Mouse (Mus musculus) embryonic facial prominence, embryonic 14.5 days (tissue): ENCODE measurements around the gene Zbtb38. TPM values are rescaled to one million over a fixed set of nuclear protein-coding genes. Genes with fewer than 3 reads are reported as not detected.
A peak's percentile ranks its signal among the peaks of the same experiment; 100 is the strongest.

Source experiments
- ATAC-seq: fragments of 200-750 bp; cut with Nextera tagmentation; 2 replicates; pipeline ENCODE4 v1.8.0; 2017; ENCODE audit warnings: low read depth, moderate number of reproducible peaks, moderate TSS enrichment
- DNase-seq: peaks from one replicate; pipeline ENCODE4 v3.0.0-alpha.2; 2015; ENCODE audit warnings: low spot score
- H3K27ac ChIP-seq: fragments of 300-500 bp; sonication (generic); replicated peaks from 2 replicates; pipeline ENCODE4 v1.5.1; 2014; ENCODE audit warnings: low read depth, mild to moderate bottlenecking, low read length, moderate library complexity
- H3K27me3 ChIP-seq: fragments of 300-500 bp; sonication (generic); replicated peaks from 2 replicates; pipeline ENCODE4 v1.6.1; 2014; ENCODE audit warnings: low read length; ENCODE audit not compliant: control insufficient read depth, insufficient read depth
- H3K36me3 ChIP-seq: fragments of 300-500 bp; sonication (generic); 2 replicates; pipeline ENCODE4 v1.6.1; 2014; ENCODE audit warnings: low read length, mixed read lengths; ENCODE audit not compliant: control insufficient read depth, insufficient read depth
- H3K4me1 ChIP-seq: fragments of 300-500 bp; sonication (generic); 2 replicates; pipeline ENCODE4 v1.6.1; 2014; ENCODE audit warnings: antibody characterized with exemption, low read length; ENCODE audit not compliant: control insufficient read depth, insufficient read depth
- H3K4me2 ChIP-seq: fragments of 300-500 bp; sonication (generic); 2 replicates; pipeline ENCODE4 v1.6.1; 2014; ENCODE audit warnings: low read depth, mild to moderate bottlenecking, low read length, moderate library complexity, mixed read lengths
- H3K4me3 ChIP-seq: fragments of 300-500 bp; sonication (generic); 2 replicates; pipeline ENCODE4 v1.5.1; 2014; ENCODE audit warnings: low read depth, mild to moderate bottlenecking, low read length
- H3K9ac ChIP-seq: fragments of 300-500 bp; sonication (generic); 2 replicates; pipeline ENCODE4 v1.6.1; 2014; ENCODE audit warnings: low read depth, mild to moderate bottlenecking, low read length, moderate library complexity, mixed read lengths
- H3K9me3 ChIP-seq: fragments of 300-500 bp; sonication (generic); 2 replicates; pipeline ENCODE4 v1.6.1; 2016; ENCODE audit warnings: low read length; ENCODE audit not compliant: control insufficient read depth
- WGBS: fragments of 180-500 bp; shearing (Covaris S2); extraction: QIAGEN DNeasy Blood & Tissue Kit; methylation state at CpG from one replicate; pipeline ENCODE4 v1.1.7; 2014; 5-methylcytosine and 5-hydroxymethylcytosine counted together
- polyA plus RNA-seq: library from polyadenylated mRNA; unstranded; fragments of >200 nt; fragmentation: Nextera tagmentation; extraction: Ambion mirVana; gene quantifications from 2 replicates; pipeline ENCODE4 v1.2.1, GENCODE M21; 2014

Zbtb38 gene
- polyA plus RNA-seq, 1 experiment from 2014 or later, result 18.1 TPM

DNA sequence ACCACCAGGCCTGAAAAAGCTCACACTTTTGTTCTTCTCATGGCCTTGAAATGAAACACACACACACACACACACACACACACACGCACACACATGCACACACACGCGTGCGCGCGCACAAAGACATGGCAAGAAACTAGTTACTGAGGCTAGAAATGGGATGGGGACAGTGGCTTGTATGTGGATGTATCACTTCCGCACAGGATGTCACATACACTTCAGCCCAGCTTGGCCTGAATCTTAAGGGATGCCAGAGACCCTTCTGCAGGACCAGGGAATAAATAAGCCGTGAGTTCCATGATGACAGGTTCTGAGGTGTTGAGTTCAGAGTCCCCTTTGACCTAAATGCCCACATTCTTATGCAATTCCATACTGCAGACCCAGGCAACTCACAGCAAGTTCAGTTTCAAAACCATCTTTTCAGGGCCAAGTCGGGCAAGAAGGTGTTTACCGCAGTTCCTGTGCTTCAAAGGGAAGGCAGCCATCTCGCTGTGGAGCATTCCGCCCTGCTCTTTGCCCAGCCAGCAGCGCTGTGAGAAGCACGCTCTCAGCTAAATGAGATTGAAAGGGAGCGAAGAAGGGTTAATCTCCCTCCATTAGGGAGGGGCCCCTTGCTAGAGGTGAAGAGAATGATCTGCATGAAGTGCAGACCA lies 11.8 kb downstream of the Zbtb38 start:
- Histone ChIP-seq H3K9me3 (no peaks in the 10 kb centered on the region), H3K4me2 (no peak overlapping the region), H3K27ac (no peak overlapping the region), H3K4me1 (peaks cover 7% of the 10 kb centered on the region; the same call in 1 of the 2 replicates), H3K36me3 (no peaks in the 10 kb centered on the region), H3K4me3 (no peak overlapping the region), H3K9ac (no peak overlapping the region), H3K27me3 (no peaks in the 10 kb centered on the region)
- DNase-seq (no peak), ATAC-seq (no peak)
- WGBS, result 69% methylated on average over 15 of the region's 15 CpGs

DNA sequence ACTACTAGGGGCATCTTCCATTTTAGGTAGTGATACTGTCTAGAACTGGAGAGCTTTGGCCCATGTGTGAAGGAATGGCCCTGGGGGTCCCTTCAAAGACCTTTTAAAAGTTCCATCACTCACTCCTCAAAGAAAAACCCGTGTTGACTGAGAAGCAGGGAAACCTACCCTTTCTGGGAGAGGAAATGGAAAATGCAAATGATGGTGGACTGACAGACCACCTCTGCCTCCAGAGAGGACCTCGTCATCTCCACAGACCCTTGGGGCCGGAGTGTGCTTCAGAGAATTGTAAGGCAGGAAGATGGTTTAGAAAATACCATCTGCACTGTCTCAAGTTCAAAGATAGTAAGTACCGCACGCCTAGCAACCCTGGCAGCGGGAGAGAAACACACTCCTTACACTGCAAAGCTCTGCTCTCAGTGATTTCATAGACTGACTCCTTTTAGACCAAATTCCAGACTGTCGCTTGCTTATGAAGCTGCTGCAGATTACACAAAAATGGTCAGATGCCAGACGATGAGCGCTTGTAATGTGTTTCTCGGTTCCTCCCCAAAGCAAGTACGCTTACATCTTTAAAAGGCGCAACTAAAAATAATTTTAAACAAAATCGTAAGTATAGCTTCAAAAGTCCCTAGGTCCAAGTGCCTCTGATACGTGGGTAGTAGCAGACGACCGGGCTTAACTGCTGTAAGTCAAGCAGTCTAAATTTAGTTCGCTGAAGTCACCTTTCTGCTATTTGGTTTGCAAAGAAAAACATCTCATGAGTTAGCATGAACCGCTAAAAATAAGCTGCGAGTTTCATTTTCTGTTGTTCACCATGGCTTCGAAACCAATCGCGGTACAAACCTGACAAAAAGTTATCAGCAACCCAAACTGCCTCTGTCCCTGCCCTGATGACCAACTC lies 12.6 kb downstream of the Zbtb38 start:
- H3K36me3 ChIP-seq, result no peaks in the 10 kb centered on the region
- ATAC-seq (no peak; the same call in 1 of the 2 replicates), DNase-seq (peak; percentile 57)
- WGBS, result 74% methylated on average over 22 of the region's 22 CpGs
- no peak overlapping the region for H3K4me3 ChIP-seq
- H3K9ac ChIP-seq, result no peak overlapping the region
- H3K27ac ChIP-seq, result peak overlapping the region; percentile 28; the same call in 1 of the 2 replicates
- no peak overlapping the region for H3K4me2 ChIP-seq
- H3K4me1 ChIP-seq, result peaks cover 7% of the 10 kb centered on the region; the same call in 1 of the 2 replicates
- H3K9me3 ChIP-seq, result no peaks in the 10 kb centered on the region
- no peaks in the 10 kb centered on the region for H3K27me3 ChIP-seq

DNA sequence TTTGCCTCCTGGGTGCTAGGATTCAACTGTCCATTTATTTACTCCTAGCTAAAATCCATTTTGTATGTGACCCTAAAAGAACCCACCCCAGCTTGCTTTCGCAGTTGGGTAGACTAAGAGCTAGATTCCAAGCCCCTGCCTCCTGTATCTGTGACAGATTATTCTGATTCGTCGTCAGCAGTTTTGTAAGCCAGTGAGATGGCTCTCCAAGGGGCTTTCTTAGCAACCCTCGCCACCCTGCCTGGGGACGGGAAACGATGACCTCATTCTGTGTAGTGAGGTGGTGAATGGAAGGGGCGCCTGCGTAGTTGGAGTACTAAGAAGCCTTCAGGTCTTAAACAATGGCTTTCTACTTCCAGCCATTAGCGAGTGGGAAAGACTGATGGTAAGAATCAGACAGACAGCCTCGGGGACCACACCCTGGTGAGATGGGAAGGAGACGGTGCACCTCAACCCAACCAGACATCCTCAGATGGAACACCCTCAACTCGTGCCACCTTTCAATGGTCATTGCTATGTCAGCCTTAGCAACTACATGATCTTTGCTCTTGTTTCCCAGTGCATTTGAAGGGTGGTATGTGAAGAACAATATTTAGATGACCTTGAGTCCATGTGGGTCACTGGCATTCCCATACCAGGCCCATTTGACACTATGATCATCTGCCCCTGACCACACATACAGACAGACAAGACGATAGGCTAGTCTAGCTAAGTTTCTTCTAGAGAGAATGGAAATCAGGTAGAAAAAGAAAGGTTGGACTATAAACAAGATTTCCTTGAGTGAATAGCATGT lies 13.9 kb downstream of the Zbtb38 start:
- Histone ChIP-seq H3K9me3 (no peaks in the 10 kb centered on the region), H3K27me3 (no peaks in the 10 kb centered on the region), H3K4me1 (peaks cover 7% of the 10 kb centered on the region; the same call in 1 of the 2 replicates), H3K27ac (no peak overlapping the region), H3K4me3 (no peak overlapping the region), H3K36me3 (no peaks in the 10 kb centered on the region), H3K9ac (no peak overlapping the region), H3K4me2 (no peak overlapping the region)
- 84% methylated on average over 13 of the region's 13 CpGs for WGBS
- DNase-seq, result no peak
- ATAC-seq, result no peak

DNA sequence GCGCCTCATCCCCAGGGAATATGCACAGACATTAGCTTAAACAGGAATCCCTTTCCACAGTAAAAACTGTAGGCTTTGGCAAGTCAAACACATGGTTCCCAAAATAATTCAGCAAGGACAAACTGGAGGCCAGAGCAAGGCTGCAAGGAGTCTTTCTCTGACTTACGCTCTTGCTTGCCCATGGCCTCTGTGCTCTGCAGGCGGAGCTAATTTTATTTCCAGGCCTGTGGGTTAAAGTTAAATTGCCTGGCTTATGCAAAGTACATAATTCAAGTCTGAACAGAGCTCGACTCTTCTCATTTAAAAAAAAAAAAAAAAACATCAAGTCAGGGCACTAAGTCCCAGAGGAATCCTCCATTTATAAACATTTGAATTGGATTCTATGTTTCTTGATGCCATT lies 16.7 kb downstream of the Zbtb38 start:
- H3K9ac ChIP-seq, result no peak overlapping the region
- ATAC-seq (no peak), DNase-seq (peak; percentile 42)
- H3K27me3 ChIP-seq, result no peaks in the 10 kb centered on the region
- H3K36me3 ChIP-seq, result no peaks in the 10 kb centered on the region
- peaks cover 11% of the 10 kb centered on the region; the same call in 1 of the 2 replicates for H3K4me1 ChIP-seq
- H3K4me3 ChIP-seq, result no peak overlapping the region
- H3K9me3 ChIP-seq, result no peaks in the 10 kb centered on the region
- no peak overlapping the region for H3K4me2 ChIP-seq
- no peak overlapping the region; the same call in 1 of the 2 replicates for H3K27ac ChIP-seq
- WGBS, result 40% methylated on average over 4 of the region's 4 CpGs

DNA sequence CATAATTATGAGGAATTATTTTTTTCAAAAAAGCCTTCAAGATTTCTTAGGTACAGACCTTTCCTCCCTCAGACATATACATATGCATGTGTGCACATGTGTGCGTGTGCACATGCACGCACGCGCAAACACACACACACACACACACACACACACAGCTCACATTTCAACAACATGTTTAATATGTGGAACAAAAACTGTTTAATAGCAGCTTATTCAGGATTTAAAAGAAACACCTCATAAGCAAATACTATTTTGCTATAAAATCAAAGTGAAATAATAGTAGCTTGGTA lies 19.3 kb downstream of the Zbtb38 start:
- WGBS, result 93% methylated on average over 4 of the region's 4 CpGs
- Histone ChIP-seq H3K4me1 (0 out of 2 replicates have a peak, but pooled peaks cover 7% of the 10 kb centered on the region), H3K36me3 (no peaks in the 10 kb centered on the region), H3K9ac (no peak overlapping the region), H3K9me3 (no peaks in the 10 kb centered on the region), H3K27me3 (no peaks in the 10 kb centered on the region), H3K4me3 (no peak overlapping the region), H3K4me2 (no peak overlapping the region), H3K27ac (no peak overlapping the region)
- no peak for DNase-seq
- no peak for ATAC-seq

DNA sequence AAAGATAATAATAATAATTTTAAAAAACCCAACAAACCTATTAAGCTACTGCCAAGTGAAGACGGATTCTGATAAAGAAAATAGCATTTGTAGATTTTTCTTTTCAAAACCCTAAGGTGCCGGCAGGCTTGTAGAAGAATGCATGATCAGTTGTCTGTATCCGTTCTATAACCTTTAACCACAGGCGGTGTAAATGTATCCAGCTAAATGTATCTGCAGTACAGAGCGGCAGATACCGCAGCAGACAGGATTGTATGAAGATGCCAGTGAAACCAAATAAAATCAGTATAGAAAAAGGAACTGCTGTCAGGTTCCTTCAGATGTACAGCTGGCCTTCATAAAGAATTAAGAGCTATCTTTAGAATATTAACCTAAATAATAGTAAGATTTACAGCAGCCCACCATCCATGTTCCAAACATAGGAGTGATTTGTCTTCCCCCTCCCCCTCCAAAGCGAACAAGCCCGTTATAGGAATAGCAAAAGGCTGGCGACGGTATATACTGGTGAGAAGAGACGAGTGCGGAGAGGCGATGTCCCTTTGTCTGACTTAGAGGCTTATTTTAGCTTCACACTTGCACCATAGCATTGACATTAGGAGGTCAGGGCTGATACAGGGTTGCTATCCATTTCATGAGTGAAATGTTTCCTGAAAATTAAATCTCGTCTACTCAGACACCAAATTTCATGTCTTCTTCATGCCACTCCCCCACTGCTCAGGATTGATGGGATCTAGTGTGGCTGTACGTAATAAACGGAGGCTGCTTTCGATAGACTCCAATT lies 19.8 kb downstream of the Zbtb38 start:
- H3K9me3 ChIP-seq, result no peaks in the 10 kb centered on the region
- ATAC-seq (peak; percentile 45; the same call in 1 of the 2 replicates), DNase-seq (no peak)
- peak overlapping the region; percentile 44 for H3K4me2 ChIP-seq
- peaks cover 7% of the 10 kb centered on the region; the same call in 1 of the 2 replicates for H3K4me1 ChIP-seq
- H3K27me3 ChIP-seq, result no peaks in the 10 kb centered on the region
- no peaks in the 10 kb centered on the region for H3K36me3 ChIP-seq
- H3K27ac ChIP-seq, result no peak overlapping the region; the same call in 1 of the 2 replicates
- 73% methylated on average over 17 of the region's 17 CpGs for WGBS
- no peak overlapping the region for H3K4me3 ChIP-seq
- no peak overlapping the region for H3K9ac ChIP-seq

DNA sequence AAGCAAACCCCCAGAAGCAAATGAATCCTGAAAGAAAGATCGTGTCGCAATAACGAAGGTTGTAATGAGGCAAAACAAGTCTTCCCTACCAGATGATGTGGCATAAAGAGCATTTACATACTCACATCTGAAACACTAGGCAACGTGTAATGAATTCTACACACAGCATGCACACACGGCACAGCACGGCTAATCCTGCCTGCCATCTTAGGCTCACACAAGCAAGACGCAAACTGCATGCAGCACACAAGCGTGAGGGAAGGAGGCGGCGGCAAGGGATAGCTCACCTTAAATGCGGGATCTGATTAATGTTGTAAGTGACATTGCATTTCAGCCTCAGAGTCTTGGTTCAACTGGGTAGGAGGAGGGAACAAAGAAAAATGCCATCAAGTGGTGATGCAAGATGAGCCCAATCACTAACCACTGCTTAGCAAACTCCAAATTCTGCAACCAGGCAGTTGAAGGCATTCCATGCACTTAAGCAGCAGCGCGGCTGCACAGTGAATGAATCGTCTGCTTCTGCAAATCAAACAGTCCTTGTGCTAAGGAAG lies 20.6 kb downstream of the Zbtb38 start:
- Histone ChIP-seq H3K27ac (no peak overlapping the region; the same call in 1 of the 2 replicates), H3K9ac (peak overlapping the region; percentile 41), H3K4me3 (peak overlapping the region; percentile 18), H3K4me1 (peaks cover 9% of the 10 kb centered on the region; the same call in 1 of the 2 replicates), H3K27me3 (no peaks in the 10 kb centered on the region), H3K4me2 (peak overlapping the region; percentile 44), H3K9me3 (no peaks in the 10 kb centered on the region), H3K36me3 (no peaks in the 10 kb centered on the region)
- 44% methylated on average over 14 of the region's 14 CpGs for WGBS
- peak; percentile 45; the same call in 1 of the 2 replicates for ATAC-seq
- peak; percentile 67 for DNase-seq
